Mouse (Mus musculus) C2C12 (cell line): ENCODE measurements around the gene Tbc1d8.

ENCODE experiments used
- CEBPB ChIP-seq: IDR thresholded peaks from one replicate; pipeline ENCODE4 v1.6.1; 2011; ENCODE audit warnings: low read depth, mild to moderate bottlenecking, control low read depth, moderate library complexity
- CTCF ChIP-seq: IDR thresholded peaks from one replicate; pipeline ENCODE4 v1.5.1; 2011; ENCODE audit not compliant: control insufficient read depth, insufficient read depth, insufficient read length
- FOSL1 ChIP-seq: IDR thresholded peaks from one replicate; pipeline ENCODE4 v1.8.0; 2011; ENCODE audit warnings: mild to moderate bottlenecking, low read length; ENCODE audit not compliant: poor library complexity, insufficient read depth, severe bottlenecking
- MAX ChIP-seq: IDR thresholded peaks from one replicate; pipeline ENCODE4 v1.6.1; 2011; ENCODE audit warnings: mild to moderate bottlenecking, control low read depth
- USF1 ChIP-seq: IDR thresholded peaks from one replicate; pipeline ENCODE4 v1.6.1; 2011; ENCODE audit warnings: low read depth, mild to moderate bottlenecking, control low read depth, moderate library complexity

DNA sequence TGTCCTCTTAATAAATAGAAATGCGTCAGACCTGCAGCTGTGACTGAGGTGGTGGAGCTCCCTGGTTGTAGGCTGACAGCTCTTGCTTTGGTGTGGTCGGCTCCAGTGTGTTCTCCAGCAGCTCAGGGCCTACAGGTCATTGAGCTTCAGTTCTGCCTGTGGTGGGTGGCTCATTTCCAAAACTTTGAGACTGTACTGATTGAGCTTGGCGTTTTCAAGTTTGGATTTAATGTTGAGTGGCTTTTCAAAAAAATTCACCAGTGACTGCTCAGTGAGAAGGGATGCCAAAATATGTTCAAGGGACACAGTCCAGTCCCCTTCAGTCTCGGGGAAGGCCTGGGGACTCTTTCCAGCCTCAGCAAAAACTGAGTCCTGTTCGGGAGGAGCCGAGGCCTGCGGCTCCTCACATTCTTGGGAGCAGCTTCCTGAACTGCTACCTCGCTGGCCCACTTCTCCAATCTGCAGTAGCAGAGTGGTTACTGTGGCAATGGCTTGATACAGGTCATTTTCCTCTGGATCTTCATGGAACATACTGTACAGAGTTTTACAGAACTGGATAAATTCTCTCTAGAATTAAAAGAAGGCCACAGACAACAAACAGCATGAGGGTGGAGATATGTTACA lies 106.2 kb downstream of the Tbc1d8 start:
- TF ChIP-seq CTCF = no peak
- no peak for TF ChIP-seq CEBPB
- no peak for TF ChIP-seq FOSL1
- TF ChIP-seq USF1 = no peak
- no peak for TF ChIP-seq MAX
